Mouse (Mus musculus): Measurements from ENCODE around the gene Trim7.

DNA sequence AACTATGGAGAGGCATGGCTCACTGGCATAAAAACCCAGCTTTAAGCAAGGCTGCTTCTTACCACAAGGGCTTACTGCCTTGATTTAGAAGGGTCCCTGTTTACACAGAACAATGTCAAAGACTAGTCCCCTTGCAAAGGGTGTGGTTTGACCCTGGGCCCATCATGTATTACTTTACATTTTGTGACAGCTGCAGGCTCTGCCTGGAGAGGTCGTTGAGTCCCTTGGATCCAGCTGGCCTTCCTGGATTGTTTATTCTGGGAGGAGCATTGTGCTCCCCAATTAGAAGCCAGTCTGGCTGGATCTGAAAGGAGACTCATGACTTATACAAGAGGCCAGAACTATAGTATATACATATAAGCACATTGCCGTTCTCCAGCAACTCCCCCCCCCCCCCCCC lies 24.3 kb downstream of the Trim7 start:
- TF ChIP-seq CTCF (IDR thresholded peaks at IDR 0.05 in 2 of 3, conservative IDR thresholded peaks at IDR 0.05 in 1 of 3; ENCODE audit: control insufficient read depth in 1 of 3, insufficient read depth in 1 of 3, low read depth in 2 of 3, low read length in 3 of 3, poor library complexity in 1 of 3, severe bottlenecking in 1 of 3), result no peak
- no peak for TF ChIP-seq POLR2A (IDR thresholded peaks at IDR 0.05; ENCODE audit: control insufficient read depth in 1 of 2, insufficient read depth in 1 of 2, low read depth in 1 of 2, low read length in 2 of 2, poor library complexity in 1 of 2)
- TF ChIP-seq MAX (IDR thresholded peaks at IDR 0.05; ENCODE audit: low read length), result no peak
- no peak for TF ChIP-seq ZC3H11A (IDR thresholded peaks at IDR 0.05; ENCODE audit: low read depth, low read length)
- TF ChIP-seq ZMIZ1 (IDR thresholded peaks at IDR 0.05; ENCODE audit: low read depth, low read length), result no peak
- TF ChIP-seq GATA1 (IDR thresholded peaks at IDR 0.05; ENCODE audit: low read depth, low read length), result no peak
- no peak for TF ChIP-seq EP300 (IDR thresholded peaks at IDR 0.05; ENCODE audit: low read depth in 1 of 2, low read length in 2 of 2)
